Mouse (Mus musculus): ENCODE data around the gene Dennd6b.

Gene Dennd6b

GRCm38 (mm10) chr15:89196313-89196706, at the start of gene Dennd6b:
Gene Dennd6b, minus strand, starts transcription at chr15:89196496.
- DNase-seq (ENCODE audit: low spot score in 2 of 2), result peak; percentile 85 to 96

GRCm38 (mm10) chr15:89241025-89241424, 44.7 kb upstream of the Dennd6b start:
- DNase-seq (ENCODE audit: low spot score in 2 of 2), result no peak

GRCm38 (mm10) chr15:89239751-89240392, 43.6 kb upstream of the Dennd6b start:
- no peak for DNase-seq (ENCODE audit: low spot score in 2 of 2)

- DNase-seq (ENCODE audit: low spot score in 2 of 2), result no peak
These were observed 37.8 kb upstream of the Dennd6b start for GRCm38 (mm10) chr15:89234052-89234451.

- DNase-seq (ENCODE audit: low spot score in 2 of 2), result no peak
These were observed 37.3 kb upstream of the Dennd6b start for GRCm38 (mm10) chr15:89233586-89233985.

GRCm38 (mm10) chr15:89215611-89216233, 19.4 kb upstream of the Dennd6b start:
- no peak for DNase-seq (ENCODE audit: low spot score in 2 of 2)

GRCm38 (mm10) chr15:89214953-89215352, 18.7 kb upstream of the Dennd6b start:
- DNase-seq (ENCODE audit: low spot score in 2 of 2), result no peak

GRCm38 (mm10) chr15:89213517-89213916, 17.2 kb upstream of the Dennd6b start:
- DNase-seq (ENCODE audit: low spot score in 2 of 2), result no peak

GRCm38 (mm10) chr15:89212495-89212894, 16.2 kb upstream of the Dennd6b start:
- DNase-seq (ENCODE audit: low spot score in 2 of 2), result no peak

GRCm38 (mm10) chr15:89211716-89212461, 15.6 kb upstream of the Dennd6b start:
- no peak for DNase-seq (ENCODE audit: low spot score in 2 of 2)

- DNase-seq (ENCODE audit: low spot score in 2 of 2), result peak; percentile 53 to 57
These were observed 14.8 kb upstream of the Dennd6b start, which contains the start of gene Ppp6r2 for GRCm38 (mm10) chr15:89210915-89211715. Gene Ppp6r2, plus strand, starts transcription at chr15:89211553.

GRCm38 (mm10) chr15:89209886-89210761, 13.8 kb upstream of the Dennd6b start:
- peak; percentile 70 to 80 for DNase-seq (ENCODE audit: low spot score in 2 of 2)

- DNase-seq (ENCODE audit: low spot score in 2 of 2), result no peak
These were observed 11.2 kb upstream of the Dennd6b start for GRCm38 (mm10) chr15:89207457-89207856.

GRCm38 (mm10) chr15:89197056-89197455, 760 bp upstream of the Dennd6b start:
- DNase-seq (ENCODE audit: low spot score in 2 of 2), result no peak

GRCm38 (mm10) chr15:89195690-89196312, 495 bp downstream of the Dennd6b start:
- peak; percentile 89 for DNase-seq (ENCODE audit: low spot score in 2 of 2)

- DNase-seq (ENCODE audit: low spot score in 2 of 2), result no peak
These were observed 1.0 kb downstream of the Dennd6b start for GRCm38 (mm10) chr15:89195261-89195681.

- no peak for DNase-seq (ENCODE audit: low spot score in 2 of 2)
These were observed 11.4 kb downstream of the Dennd6b start for GRCm38 (mm10) chr15:89184937-89185227.

- no peak for DNase-seq (ENCODE audit: low spot score in 2 of 2)
These were observed 12.0 kb downstream of the Dennd6b start for GRCm38 (mm10) chr15:89184141-89184936.

- no peak for DNase-seq (ENCODE audit: low spot score in 2 of 2)
These were observed 13.5 kb downstream of the Dennd6b start for GRCm38 (mm10) chr15:89182842-89183241.

GRCm38 (mm10) chr15:89182328-89182741, 14.0 kb downstream of the Dennd6b start:
- DNase-seq (ENCODE audit: low spot score in 2 of 2), result no peak

All from urinary bladder, adult 18-20 months (tissue).